Mouse (Mus musculus): ENCODE results near the gene Olfr1480. TPM values are rescaled to one million over a fixed set of nuclear protein-coding genes. Genes with fewer than 3 reads are reported as not detected.

Olfr1480 gene
- not detected in 2 replicates for polyA plus RNA-seq (2014; fragmentation: Nextera tagmentation; extraction: Ambion mirVana)

GRCm38 (mm10) chr19:13527613-13528012, at the start of gene Olfr1480:
Gene Olfr1480, plus strand, starts transcription at chr19:13527913.
- Histone ChIP-seq H3K27me3 (replicated peaks; ENCODE audit: control insufficient read depth, insufficient read depth, low read length) (no peaks in the 10 kb centered on the region), H3K27ac (replicated peaks; ENCODE audit: low read depth, low read length) (no peak within 1 kb of the TSS), H3K4me2 (ENCODE audit: low read depth, low read length) (no peak within 1 kb of the TSS), H3K9ac (ENCODE audit: low read depth, low read length) (no peak within 1 kb of the TSS), H3K9me3 (ENCODE audit: control insufficient read depth, low read length) (0 out of 2 replicates have a peak, but pooled peaks cover 13% of the 10 kb centered on the region), H3K4me3 (ENCODE audit: low read depth, low read length) (no peak within 1 kb of the TSS), H3K4me1 (ENCODE audit: control insufficient read depth, insufficient read depth, low read length) (no peaks in the 10 kb centered on the region), H3K36me3 (ENCODE audit: control insufficient read depth, insufficient read depth, low read length) (no peaks in the 10 kb centered on the region)
- ATAC-seq (ENCODE audit: low read depth) (no peak), DNase-seq (ENCODE audit: low spot score) (no peak)
- 76% methylated on average over 2 of the region's 2 CpGs for WGBS

- H3K4me3 ChIP-seq (ENCODE audit: low read depth, low read length): no peak within 1 kb of the TSS
- DNase-seq (ENCODE audit: low spot score): no peak
- no peaks in the 10 kb centered on the region for H3K4me1 ChIP-seq (ENCODE audit: control insufficient read depth, insufficient read depth, low read length)
- no peak within 1 kb of the TSS for H3K4me2 ChIP-seq (ENCODE audit: low read depth, low read length)
- H3K9ac ChIP-seq (ENCODE audit: low read depth, low read length): no peak within 1 kb of the TSS
- H3K36me3 ChIP-seq (ENCODE audit: control insufficient read depth, insufficient read depth, low read length): no peaks in the 10 kb centered on the region
- H3K27me3 ChIP-seq (replicated peaks; ENCODE audit: control insufficient read depth, insufficient read depth, low read length): no peaks in the 10 kb centered on the region
- no peaks in the 10 kb centered on the region for H3K9me3 ChIP-seq (ENCODE audit: control insufficient read depth, low read length)
- ATAC-seq (ENCODE audit: low read depth): no peak
- H3K27ac ChIP-seq (replicated peaks; ENCODE audit: low read depth, low read length): no peak within 1 kb of the TSS
Measured at GRCm38 (mm10) chr19:13480096-13480495, 47.6 kb upstream of the Olfr1480 start, which contains the start of gene Olfr1475. Gene Olfr1475, minus strand, starts transcription at chr19:13480196.

GRCm38 (mm10) chr19:13500246-13500645, 27.5 kb upstream of the Olfr1480 start, which contains the start of gene Olfr1477:
Gene Olfr1477, plus strand, starts transcription at chr19:13500546.
- Histone ChIP-seq H3K9me3 (ENCODE audit: control insufficient read depth, low read length) (peaks cover 3% of the 10 kb centered on the region; the same call in 1 of the 2 replicates), H3K4me2 (ENCODE audit: low read depth, low read length) (no peak within 1 kb of the TSS), H3K27ac (replicated peaks; ENCODE audit: low read depth, low read length) (no peak within 1 kb of the TSS), H3K27me3 (replicated peaks; ENCODE audit: control insufficient read depth, insufficient read depth, low read length) (no peaks in the 10 kb centered on the region), H3K4me1 (ENCODE audit: control insufficient read depth, insufficient read depth, low read length) (no peaks in the 10 kb centered on the region), H3K4me3 (ENCODE audit: low read depth, low read length) (no peak within 1 kb of the TSS), H3K36me3 (ENCODE audit: control insufficient read depth, insufficient read depth, low read length) (no peaks in the 10 kb centered on the region), H3K9ac (ENCODE audit: low read depth, low read length) (no peak within 1 kb of the TSS)
- ATAC-seq (ENCODE audit: low read depth) (no peak), DNase-seq (ENCODE audit: low spot score) (no peak)
- WGBS: 70% methylated on average over 3 of the region's 3 CpGs

Other genes with a start within 250 kb of the Olfr1480 start
- gene Olfr1465, start 212.4 kb upstream of the Olfr1480 start, polyA plus RNA-seq (2014; fragmentation: Nextera tagmentation; extraction: Ambion mirVana): not detected in 2 replicates
- gene Olfr1466, start 189.1 kb upstream of the Olfr1480 start, polyA plus RNA-seq (2014; fragmentation: Nextera tagmentation; extraction: Ambion mirVana): not detected in 2 replicates
- gene Olfr1467, start 165.7 kb upstream of the Olfr1480 start, polyA plus RNA-seq (2014; fragmentation: Nextera tagmentation; extraction: Ambion mirVana): not detected in 2 replicates
- gene Olfr1469, start 120.1 kb upstream of the Olfr1480 start, polyA plus RNA-seq (2014; fragmentation: Nextera tagmentation; extraction: Ambion mirVana): not detected in 2 replicates
- gene Olfr1471, start 84.5 kb upstream of the Olfr1480 start, polyA plus RNA-seq (2014; fragmentation: Nextera tagmentation; extraction: Ambion mirVana): not detected in 2 replicates
- gene Olfr1472, start 71.8 kb upstream of the Olfr1480 start, polyA plus RNA-seq (2014; fragmentation: Nextera tagmentation; extraction: Ambion mirVana): not detected in 2 replicates
- gene Olfr1474, start 58.3 kb upstream of the Olfr1480 start, polyA plus RNA-seq (2014; fragmentation: Nextera tagmentation; extraction: Ambion mirVana): not detected in 2 replicates
- gene Olfr1475, start 47.7 kb upstream of the Olfr1480 start, polyA plus RNA-seq (2014; fragmentation: Nextera tagmentation; extraction: Ambion mirVana): not detected in 2 replicates
- not detected in 2 replicates for gene Olfr1477, start 27.4 kb upstream of the Olfr1480 start, polyA plus RNA-seq (2014; fragmentation: Nextera tagmentation; extraction: Ambion mirVana)
- not detected in 2 replicates for gene Olfr1484, start 55.6 kb downstream of the Olfr1480 start, polyA plus RNA-seq (2014; fragmentation: Nextera tagmentation; extraction: Ambion mirVana)
- not detected in 2 replicates for gene Olfr1487, start 89.5 kb downstream of the Olfr1480 start, polyA plus RNA-seq (2014; fragmentation: Nextera tagmentation; extraction: Ambion mirVana)
- gene Olfr1489, start 103.7 kb downstream of the Olfr1480 start, polyA plus RNA-seq (2014; fragmentation: Nextera tagmentation; extraction: Ambion mirVana): not detected in 2 replicates
- not detected in 2 replicates for gene Olfr1490, start 123.2 kb downstream of the Olfr1480 start, polyA plus RNA-seq (2014; fragmentation: Nextera tagmentation; extraction: Ambion mirVana)
- gene Olfr1491, start 169.4 kb downstream of the Olfr1480 start, polyA plus RNA-seq (2014; fragmentation: Nextera tagmentation; extraction: Ambion mirVana): not detected in 2 replicates
- gene Olfr1493-ps1, start 195.4 kb downstream of the Olfr1480 start, polyA plus RNA-seq (2014; fragmentation: Nextera tagmentation; extraction: Ambion mirVana): 0.10 TPM in 1 of 2 replicates, not detected in the other
- gene Olfr1494, start 211.8 kb downstream of the Olfr1480 start, polyA plus RNA-seq (2014; fragmentation: Nextera tagmentation; extraction: Ambion mirVana): not detected in 2 replicates
- not detected in 2 replicates for gene Olfr1495, start 236.7 kb downstream of the Olfr1480 start, polyA plus RNA-seq (2014; fragmentation: Nextera tagmentation; extraction: Ambion mirVana)
- not detected in 2 replicates for gene Olfr1496, start 250.0 kb downstream of the Olfr1480 start, polyA plus RNA-seq (2014; fragmentation: Nextera tagmentation; extraction: Ambion mirVana)

Measured in embryonic facial prominence, embryonic 14.5 days (tissue).